Mouse (Mus musculus) myocyte (in vitro differentiated cells): ENCODE results near the gene Sco1. TPM values are rescaled to one million over a fixed set of nuclear protein-coding genes. Genes with fewer than 3 reads are reported as not detected.

Source experiments
- H3K27me3 ChIP-seq: one replicate; pipeline ENCODE4 v1.6.1; 2011; ENCODE audit not compliant: control insufficient read depth, insufficient read depth, insufficient read length
- H3K36me3 ChIP-seq: one replicate; pipeline ENCODE4 v1.6.1; 2011; ENCODE audit not compliant: control insufficient read depth, insufficient read depth
- H3K4me2 ChIP-seq: one replicate; pipeline ENCODE4 v1.6.1; 2011; ENCODE audit warnings: low read depth, control low read depth
- H3K4me3 ChIP-seq: one replicate; pipeline ENCODE4 v1.5.1; 2011; ENCODE audit warnings: mild to moderate bottlenecking, control low read depth, moderate library complexity
- H3K79me2 ChIP-seq: one replicate; pipeline ENCODE4 v1.6.1; 2011; ENCODE audit not compliant: control insufficient read depth, insufficient read depth
- H3ac ChIP-seq: one replicate; pipeline ENCODE4 v1.6.1; 2011; ENCODE audit not compliant: control insufficient read depth, insufficient read length
- CEBPB ChIP-seq: IDR thresholded peaks from 2 replicates; pipeline ENCODE4 v1.6.1; 2011; ENCODE audit warnings: mild to moderate bottlenecking, moderate library complexity; ENCODE audit not compliant: poor library complexity, insufficient read depth, severe bottlenecking
- E2F4 ChIP-seq: IDR thresholded peaks from one replicate; pipeline ENCODE4 v1.6.1; 2011; ENCODE audit warnings: mild to moderate bottlenecking, control low read depth, moderate library complexity; ENCODE audit not compliant: insufficient read depth
- MAX ChIP-seq: IDR thresholded peaks from one replicate; pipeline ENCODE4 v1.6.1; 2011; ENCODE audit warnings: low read depth, mild to moderate bottlenecking, control low read depth
- MYOD1 ChIP-seq, 3 experiments: IDR thresholded peaks; one replicate each; pipeline ENCODE4 v1.6.1; 2011; ENCODE audit warnings: control low read depth in 2 of 3, low read depth in 2 of 3, mild to moderate bottlenecking in 2 of 3, moderate library complexity in 1 of 3; ENCODE audit not compliant: insufficient read length in 2 of 3, control insufficient read depth in 1 of 3
- MYOG ChIP-seq, 3 experiments: IDR thresholded peaks; one replicate each; pipeline ENCODE4 v1.6.1; 2011; ENCODE audit warnings: control low read depth in 2 of 3, low read depth in 2 of 3, mild to moderate bottlenecking in 2 of 3; ENCODE audit not compliant: insufficient read length in 2 of 3, control insufficient read depth in 1 of 3, insufficient read depth in 1 of 3
- POLR2A ChIP-seq: IDR thresholded peaks from one replicate; pipeline ENCODE4 v1.6.1; 2011; ENCODE audit warnings: low read depth, mild to moderate bottlenecking, control low read depth, moderate library complexity; ENCODE audit not compliant: insufficient read length
- POLR2AphosphoS2 ChIP-seq: IDR thresholded peaks from one replicate; pipeline ENCODE4 v1.6.1; 2011; ENCODE audit warnings: low read depth, control low read depth; ENCODE audit not compliant: insufficient read length
- REST ChIP-seq: IDR thresholded peaks from one replicate; pipeline ENCODE4 v1.6.1; 2011; ENCODE audit warnings: mild to moderate bottlenecking, control low read depth, moderate library complexity; ENCODE audit not compliant: insufficient read depth, insufficient read length
- SRF ChIP-seq: IDR thresholded peaks from one replicate; pipeline ENCODE4 v1.6.1; 2011; ENCODE audit warnings: low read depth; ENCODE audit not compliant: control insufficient read depth, insufficient read length
- TCF12 ChIP-seq: IDR thresholded peaks from one replicate; pipeline ENCODE4 v1.6.1; 2011; ENCODE audit warnings: mild to moderate bottlenecking, control low read depth; ENCODE audit not compliant: poor library complexity, insufficient read depth, severe bottlenecking
- TCF3 ChIP-seq: IDR thresholded peaks from one replicate; pipeline ENCODE4 v1.6.1; 2011; ENCODE audit warnings: low read depth, control low read depth; ENCODE audit not compliant: insufficient read length
- USF1 ChIP-seq: IDR thresholded peaks from one replicate; pipeline ENCODE4 v1.6.1; 2011; ENCODE audit warnings: low read depth, mild to moderate bottlenecking, control low read depth, moderate library complexity
- polyA plus RNA-seq: library from polyadenylated mRNA; unstranded; fragments of >200 nt; fragmentation: generic; extraction: Trizol; gene quantifications from one replicate; pipeline ENCODE4 v1.2.1, GENCODE M21; 2012; ENCODE audit warnings: missing spikeins

Gene Sco1
- polyA plus RNA-seq = 14.7 TPM

- Histone ChIP-seq H3K27me3 (no peaks in the 10 kb centered on the region), H3K4me2 (peak within 1 kb of the TSS; percentile 88), H3ac (peak within 1 kb of the TSS; percentile 38), H3K36me3 (peaks cover 18% of the 10 kb centered on the region), H3K4me3 (peak within 1 kb of the TSS; percentile 92), H3K79me2 (peaks cover 36% of the 10 kb centered on the region)
- no peak for TF ChIP-seq TCF3
- peak; percentile 99 for TF ChIP-seq POLR2A
- TF ChIP-seq E2F4 = peak; percentile 74
- no peak for TF ChIP-seq USF1
- peak in 1 of 3 experiments; percentile 23 for TF ChIP-seq MYOD1 (IDR thresholded peaks at IDR 0.05; ENCODE audit: control insufficient read depth in 1 of 3, insufficient read length in 2 of 3, low read depth in 2 of 3)
- peak; percentile 91 for TF ChIP-seq POLR2AphosphoS2
Observed at GRCm38 (mm10) chr11:67052321-67052952, at the start of gene Sco1, which contains the start of gene Adprm. Gene Sco1, plus strand, starts transcription at chr11:67052670. Gene Adprm, minus strand, starts transcription at chr11:67052594.

- no peaks in the 10 kb centered on the region for H3K27me3 ChIP-seq
- no peak overlapping the region for H3K4me3 ChIP-seq
- H3K36me3 ChIP-seq = no peaks in the 10 kb centered on the region
- TF ChIP-seq MYOD1 (IDR thresholded peaks at IDR 0.05; ENCODE audit: control insufficient read depth in 1 of 3, insufficient read length in 2 of 3, low read depth in 2 of 3) (no peak), MYOG (IDR thresholded peaks at IDR 0.05; ENCODE audit: control insufficient read depth in 1 of 3, insufficient read depth in 1 of 3, insufficient read length in 2 of 3, low read depth in 2 of 3) (no peak), REST (no peak), POLR2A (no peak), TCF12 (no peak), MAX (no peak), USF1 (no peak), SRF (no peak), CEBPB (no peak), POLR2AphosphoS2 (no peak), E2F4 (no peak)
- H3ac ChIP-seq = no peak overlapping the region
- no peak overlapping the region for H3K4me2 ChIP-seq
- H3K79me2 ChIP-seq = no peaks in the 10 kb centered on the region
Observed at GRCm38 (mm10) chr11:67002911-67003310, 49.6 kb upstream of the Sco1 start.

GRCm38 (mm10) chr11:67007961-67008360, 44.5 kb upstream of the Sco1 start:
- Histone ChIP-seq H3K27me3 (no peaks in the 10 kb centered on the region), H3K4me3 (no peak overlapping the region), H3K79me2 (no peaks in the 10 kb centered on the region), H3ac (no peak overlapping the region), H3K36me3 (no peaks in the 10 kb centered on the region), H3K4me2 (no peak overlapping the region)
- TF ChIP-seq SRF (no peak), TCF12 (no peak), CEBPB (no peak), POLR2A (no peak), USF1 (no peak), TCF3 (no peak), E2F4 (no peak), REST (no peak), MAX (no peak), MYOD1 (IDR thresholded peaks at IDR 0.05; ENCODE audit: control insufficient read depth in 1 of 3, insufficient read length in 2 of 3, low read depth in 2 of 3) (no peak)

GRCm38 (mm10) chr11:67008528-67008927, 43.9 kb upstream of the Sco1 start:
- Histone ChIP-seq H3K79me2 (no peaks in the 10 kb centered on the region), H3K27me3 (no peaks in the 10 kb centered on the region), H3K36me3 (no peaks in the 10 kb centered on the region), H3K4me3 (no peak overlapping the region), H3K4me2 (no peak overlapping the region), H3ac (no peak overlapping the region)
- TF ChIP-seq TCF12 (no peak), TCF3 (no peak), SRF (no peak), MYOG (IDR thresholded peaks at IDR 0.05; ENCODE audit: control insufficient read depth in 1 of 3, insufficient read depth in 1 of 3, insufficient read length in 2 of 3, low read depth in 2 of 3) (no peak), MAX (no peak), E2F4 (no peak), REST (no peak), MYOD1 (IDR thresholded peaks at IDR 0.05; ENCODE audit: control insufficient read depth in 1 of 3, insufficient read length in 2 of 3, low read depth in 2 of 3) (no peak), POLR2A (no peak), USF1 (no peak)

- Histone ChIP-seq H3K36me3 (no peaks in the 10 kb centered on the region), H3K27me3 (no peaks in the 10 kb centered on the region), H3K4me2 (peak overlapping the region; percentile 48), H3K79me2 (no peaks in the 10 kb centered on the region), H3ac (no peak overlapping the region), H3K4me3 (no peak overlapping the region)
- no peak for TF ChIP-seq MYOD1 (IDR thresholded peaks at IDR 0.05; ENCODE audit: control insufficient read depth in 1 of 3, insufficient read length in 2 of 3, low read depth in 2 of 3)
- no peak for TF ChIP-seq REST
- no peak for TF ChIP-seq TCF12
- TF ChIP-seq TCF3 = no peak
- TF ChIP-seq E2F4 = no peak
- no peak for TF ChIP-seq SRF
- TF ChIP-seq POLR2AphosphoS2 = no peak
- TF ChIP-seq MAX = no peak
- no peak for TF ChIP-seq MYOG (IDR thresholded peaks at IDR 0.05; ENCODE audit: control insufficient read depth in 1 of 3, insufficient read depth in 1 of 3, insufficient read length in 2 of 3, low read depth in 2 of 3)
- TF ChIP-seq POLR2A = no peak
- TF ChIP-seq CEBPB = no peak
- TF ChIP-seq USF1 = no peak
Observed at GRCm38 (mm10) chr11:67010430-67010829, 42.0 kb upstream of the Sco1 start.
